9 mouse cellular contexts compared by ENCODE assay signal in the genomic region with DNA sequence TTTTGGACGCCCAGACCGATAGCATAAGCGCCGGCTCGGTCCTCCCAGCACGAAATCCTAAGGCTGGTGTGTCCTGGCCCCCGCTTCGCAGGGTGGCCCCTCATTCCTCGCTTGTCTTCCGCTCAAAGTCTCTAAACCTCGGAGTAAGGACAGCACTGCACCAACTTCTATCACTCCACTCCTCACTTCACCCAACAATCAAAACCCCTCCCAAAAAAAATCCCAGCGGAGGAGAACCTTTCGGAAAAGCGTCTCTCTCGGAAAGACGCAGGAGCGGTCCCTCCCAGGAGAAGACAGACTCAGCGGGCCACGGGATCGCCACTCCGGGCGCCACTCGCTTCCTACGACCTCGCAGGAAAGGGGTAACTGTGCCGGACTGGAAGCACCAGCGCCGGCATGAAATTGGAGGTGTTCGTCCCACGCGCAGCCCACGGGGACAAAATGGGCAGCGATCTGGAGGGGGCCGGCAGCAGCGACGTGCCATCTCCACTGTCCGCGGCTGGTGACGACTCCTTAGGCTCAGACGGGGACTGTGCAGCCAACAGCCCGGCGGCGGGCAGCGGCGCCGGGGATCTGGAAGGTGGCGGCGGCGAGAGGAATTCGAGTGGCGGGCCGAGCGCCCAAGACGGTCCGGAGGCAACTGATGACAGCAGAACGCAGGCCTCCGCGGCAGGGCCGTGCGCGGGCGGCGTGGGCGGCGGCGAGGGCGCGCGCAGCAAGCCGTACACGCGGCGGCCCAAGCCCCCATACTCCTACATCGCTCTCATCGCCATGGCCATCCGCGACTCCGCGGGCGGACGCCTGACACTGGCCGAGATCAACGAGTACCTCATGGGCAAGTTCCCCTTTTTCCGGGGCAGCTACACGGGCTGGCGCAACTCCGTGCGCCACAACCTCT. TPM values are rescaled to one million over a fixed set of nuclear protein-coding genes. Genes with fewer than 3 reads are reported as not detected.
DNase-seq lines count a peak whose midpoint lies in the region; ATAC-seq and TF ChIP-seq lines count a peak whose summit lies in the region.
"Had no signal": no experiment of that assay in that cellular context is flagged by ENCODE, and none has a peak within 500 bp of the region (broad histone marks: within the 10 kb centered on the region; RNA-seq: fewer than 3 reads in every experiment).

TSS of gene A530084C06Rik (minus strand) at position 813 of the 898 bp plus-strand sequence.

- WGBS in embryonic facial prominence, embryonic 14.5 days = under 1% methylated on average over 51 of the region's 88 CpGs
- WGBS in hindbrain, embryonic 12.5 days = under 1% methylated on average over 76 of the region's 88 CpGs

- intact Hi-C loops in left cerebral cortex, postnatal 4 days (cut with DNase I) = loop anchor here (5.0 kb wide), 1 partner anchor 54 kb away; no protein-coding TSS in a partner anchor

- H3K27ac ChIP-seq in ES-Bruce4 (ENCODE audit: insufficient read depth, low read length) = no peak within 1 kb of the TSS
- H3K27ac ChIP-seq in embryonic facial prominence, embryonic 14.5 days (replicated peaks; ENCODE audit: low read depth, low read length) = no peak within 1 kb of the TSS
- H3K27ac ChIP-seq in hindbrain, embryonic 12.5 days = peak within 1 kb of the TSS; percentile 30; the same call in 1 of the 2 replicates

- no peaks in the 10 kb centered on the region for H3K9me3 ChIP-seq in ES-Bruce4 (replicated peaks; ENCODE audit: control insufficient read depth, insufficient read depth, low read length, poor library complexity, severe bottlenecking)
- H3K9me3 ChIP-seq in embryonic facial prominence, embryonic 14.5 days (ENCODE audit: control insufficient read depth, low read length) = no peaks in the 10 kb centered on the region
- no peaks in the 10 kb centered on the region for H3K9me3 ChIP-seq in hindbrain, embryonic 12.5 days (replicated peaks)

- DNase-seq in cerebellum, postnatal 25 days = peak; percentile 42 to 44
- peak; percentile 17 for DNase-seq in embryonic facial prominence, embryonic 14.5 days (ENCODE audit: low spot score)
- peak; percentile 15 for DNase-seq in left cerebral cortex, postnatal 4 days
- peak; percentile 24 for DNase-seq in splenic B cell, adult 2 months (ENCODE audit: low read depth, low spot score)

- H3K36me3 ChIP-seq in ES-Bruce4 (ENCODE audit: control insufficient read depth, insufficient read depth, low read length, poor library complexity, severe bottlenecking) = no peaks in the 10 kb centered on the region
- H3K36me3 ChIP-seq in embryonic facial prominence, embryonic 14.5 days (ENCODE audit: control insufficient read depth, insufficient read depth, low read length) = no peaks in the 10 kb centered on the region
- no peaks in the 10 kb centered on the region for H3K36me3 ChIP-seq in hindbrain, embryonic 12.5 days
- H3K36me3 ChIP-seq in splenic B cell, adult 2 months (ENCODE audit: control insufficient read depth, insufficient read depth, low read length, poor library complexity, severe bottlenecking) = no peaks in the 10 kb centered on the region

- peak within 1 kb of the TSS; percentile 99 for H3K4me2 ChIP-seq in embryonic facial prominence, embryonic 14.5 days (ENCODE audit: low read depth, low read length)
- peak within 1 kb of the TSS; percentile 99 for H3K4me2 ChIP-seq in hindbrain, embryonic 12.5 days (replicated peaks)

- no peak for TF ChIP-seq CTCF in ES-Bruce4 (IDR thresholded peaks at IDR 0.05; ENCODE audit: low read depth, low read length)

- TF ChIP-seq EP300 in ES-Bruce4 (IDR thresholded peaks at IDR 0.05; ENCODE audit: insufficient read depth, low read depth, low read length) = no peak

- peaks cover 13% of the 10 kb centered on the region for H3K27me3 ChIP-seq in ES-Bruce4 (ENCODE audit: control insufficient read depth, insufficient read depth, low read length, poor library complexity, severe bottlenecking)
- peaks cover 93% of the 10 kb centered on the region for H3K27me3 ChIP-seq in embryonic facial prominence, embryonic 14.5 days (replicated peaks; ENCODE audit: control insufficient read depth, insufficient read depth, low read length)
- peaks cover 96% of the 10 kb centered on the region for H3K27me3 ChIP-seq in hindbrain, embryonic 12.5 days
- H3K27me3 ChIP-seq in splenic B cell, adult 2 months (ENCODE audit: control insufficient read depth, insufficient read depth, low read length, poor library complexity, severe bottlenecking) = no peaks in the 10 kb centered on the region; the same call in 1 of the 2 replicates

- TF ChIP-seq POLR2A in ES-Bruce4 (IDR thresholded peaks at IDR 0.05; ENCODE audit: insufficient read depth, low read length) = no peak

- H3K4me1 ChIP-seq in ES-Bruce4 (ENCODE audit: control insufficient read depth, insufficient read depth, low read length) = no peaks in the 10 kb centered on the region
- H3K4me1 ChIP-seq in embryonic facial prominence, embryonic 14.5 days (ENCODE audit: control insufficient read depth, insufficient read depth, low read length) = peaks cover 21% of the 10 kb centered on the region; the same call in 1 of the 2 replicates
- H3K4me1 ChIP-seq in hindbrain, embryonic 12.5 days = peaks cover 24% of the 10 kb centered on the region

- no peak for ATAC-seq in cerebellum, adult (ENCODE audit: insufficient number of reproducible peaks, low FRiP score, low TSS enrichment)
- peak; percentile 20; the same call in 1 of the 2 replicates for ATAC-seq in embryonic facial prominence, embryonic 14.5 days (ENCODE audit: low read depth)
- peak; percentile 49 for ATAC-seq in hindbrain, embryonic 12.5 days (ENCODE audit: low FRiP score)
- ATAC-seq in megakaryocyte progenitor cell, adult 5-6 weeks (replicated peaks; ENCODE audit: poor library complexity) = peak; percentile 83

- H3K9ac ChIP-seq in ES-Bruce4 (ENCODE audit: low read depth, poor library complexity, severe bottlenecking) = peak within 1 kb of the TSS; percentile 49
- H3K9ac ChIP-seq in embryonic facial prominence, embryonic 14.5 days (ENCODE audit: low read depth, low read length) = peak within 1 kb of the TSS; percentile 67
- H3K9ac ChIP-seq in hindbrain, embryonic 12.5 days = peak within 1 kb of the TSS; percentile 56

- H3K4me3 ChIP-seq in ES-Bruce4 (ENCODE audit: low read depth, low read length) = peak within 1 kb of the TSS; percentile 45
- H3K4me3 ChIP-seq in embryonic facial prominence, embryonic 14.5 days (ENCODE audit: low read depth, low read length) = peak within 1 kb of the TSS; percentile 64
- H3K4me3 ChIP-seq in hindbrain, embryonic 12.5 days = peak within 1 kb of the TSS; percentile 56

RNA-seq across cellular contexts. Expression of gene A530084C06Rik, which starts in this region (rescaled TPM):
- not detected in 2 replicates for polyA plus RNA-seq in ES-Bruce4 (2011; ENCODE audit: insufficient read depth, insufficient read length, low read depth, missing spikeins)
- not detected in 2 replicates for polyA plus RNA-seq in embryonic facial prominence, embryonic 14.5 days (2014; fragmentation: Nextera tagmentation; extraction: Ambion mirVana)
- not detected in 2 replicates for polyA plus RNA-seq in hindbrain, embryonic 12.5 days (2016; fragmentation: Nextera tagmentation; extraction: Ambion mirVana)
- 1 to 10 TPM; 1.6 to 2.4 TPM for total RNA-seq in left cerebral cortex, postnatal 4 days (2021)
- not detected in 2 replicates for total RNA-seq in megakaryocyte progenitor cell, adult 5-6 weeks (2015)
- total RNA-seq in megakaryocyte progenitor cell, adult 5-6 weeks (2017) = not detected in 2 replicates
- total RNA-seq: MEL had no signal

Comparison
In these comparisons a context has a peak if more than half of its experiments do, and no peak if none do; other contexts are left out.
1. Peak in DNase-seq, ATAC-seq, H3K4me3 ChIP-seq, H3K9ac ChIP-seq and H3K4me2 ChIP-seq in embryonic facial prominence, embryonic 14.5 days; RNA of the gene not detected or under 1 TPM.
2. Peak in ATAC-seq, H3K4me3 ChIP-seq, H3K27ac ChIP-seq, H3K9ac ChIP-seq and H3K4me2 ChIP-seq in hindbrain, embryonic 12.5 days; RNA of the gene not detected or under 1 TPM.
3. Peak in ATAC-seq in megakaryocyte progenitor cell, adult 5-6 weeks; RNA of the gene not detected or under 1 TPM.